Mouse (Mus musculus) bone marrow, adult 2 months (tissue): ENCODE results near the gene March10.

Experiments used
- CTCF ChIP-seq: fragments of 200-500 bp; IDR thresholded peaks from 2 replicates; pipeline ENCODE4 v1.5.1; 2011; ENCODE audit warnings: low read length, control low read depth; ENCODE audit not compliant: control insufficient read depth, insufficient read depth
- POLR2A ChIP-seq: fragments of 200-500 bp; IDR thresholded peaks from 2 replicates; pipeline ENCODE4 v1.6.1; 2011; ENCODE audit warnings: low read depth, mild to moderate bottlenecking, control low read depth, low read length, borderline replicate concordance; ENCODE audit not compliant: control insufficient read depth

DNA sequence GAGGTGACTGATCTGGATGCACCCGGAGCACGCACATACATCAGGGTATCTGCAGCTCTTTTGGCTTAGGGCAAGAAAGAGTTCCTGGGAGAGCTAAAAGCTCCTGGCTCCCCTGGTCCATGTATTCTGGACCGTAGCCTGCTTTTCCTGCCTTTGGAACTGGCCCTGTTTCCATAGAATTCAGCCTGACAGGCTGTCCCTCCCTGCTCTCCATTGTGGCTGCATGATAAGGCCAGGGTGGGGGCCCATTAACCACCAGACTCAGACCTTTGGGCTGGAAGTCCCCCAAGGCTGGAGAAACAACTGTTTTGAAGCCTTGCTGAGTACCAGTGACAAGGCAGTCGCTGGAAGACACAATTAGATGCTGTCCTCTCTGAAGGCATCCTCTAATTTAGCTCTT lies 13.0 kb upstream of the March10 start:
- no peak for TF ChIP-seq CTCF
- no peak for TF ChIP-seq POLR2A
